Mouse (Mus musculus) hindbrain, embryonic 16.5 days (tissue): ENCODE results near the gene Anapc1. TPM values are rescaled to one million over a fixed set of nuclear protein-coding genes. Genes with fewer than 3 reads are reported as not detected.

Experiments
- ATAC-seq: fragments of 200-750 bp; cut with Nextera tagmentation; 2 replicates; pipeline ENCODE4 v1.8.0; 2017; ENCODE audit warnings: moderate TSS enrichment, moderate library complexity
- H3K27ac ChIP-seq: fragments of 300-500 bp; sonication (generic); 2 replicates; pipeline ENCODE4 v1.5.1; 2014; ENCODE audit warnings: low read depth, mild to moderate bottlenecking, control low read depth, low read length, moderate library complexity
- H3K27me3 ChIP-seq: fragments of 300-500 bp; sonication (generic); replicated peaks from 2 replicates; pipeline ENCODE4 v1.6.1; 2014; ENCODE audit warnings: low read length; ENCODE audit not compliant: control insufficient read depth, insufficient read depth
- H3K36me3 ChIP-seq: fragments of 300-500 bp; sonication (generic); 2 replicates; pipeline ENCODE4 v1.6.1; 2014; ENCODE audit warnings: mild to moderate bottlenecking, low read length, moderate library complexity, mixed read lengths; ENCODE audit not compliant: control insufficient read depth, insufficient read depth
- H3K4me1 ChIP-seq: fragments of 300-500 bp; sonication (generic); 2 replicates; pipeline ENCODE4 v1.6.1; 2014; ENCODE audit warnings: low read depth, low read length; ENCODE audit not compliant: control insufficient read depth, insufficient read depth
- H3K4me2 ChIP-seq: fragments of 300-500 bp; sonication (generic); 2 replicates; pipeline ENCODE4 v1.6.1; 2014; ENCODE audit warnings: mild to moderate bottlenecking, low read length, control low read depth, moderate library complexity
- H3K4me3 ChIP-seq: fragments of 300-500 bp; sonication (generic); 2 replicates; pipeline ENCODE4 v1.5.1; 2014; ENCODE audit warnings: mild to moderate bottlenecking, low read length, control low read depth, moderate library complexity
- H3K9ac ChIP-seq: fragments of 300-500 bp; sonication (generic); 2 replicates; pipeline ENCODE4 v1.6.1; 2014; ENCODE audit warnings: low read depth, mild to moderate bottlenecking, control low read depth, low read length, moderate library complexity
- H3K9me3 ChIP-seq: fragments of 300-500 bp; sonication (generic); 2 replicates; pipeline ENCODE4 v1.6.1; 2014; ENCODE audit warnings: mild to moderate bottlenecking, low read length, moderate library complexity; ENCODE audit not compliant: control insufficient read depth
- WGBS: fragments of 180-500 bp; shearing (Covaris S2); extraction: QIAGEN DNeasy Blood & Tissue Kit; methylation state at CpG from one replicate; pipeline ENCODE4 v1.1.7; 2014; 5-methylcytosine and 5-hydroxymethylcytosine counted together
- polyA plus RNA-seq: library from polyadenylated mRNA; unstranded; fragments of >200 nt; fragmentation: Nextera tagmentation; extraction: Ambion mirVana; gene quantifications from 2 replicates; pipeline ENCODE4 v1.2.1, GENCODE M21; 2015

Anapc1 gene
- polyA plus RNA-seq, 1 experiment from 2014 or later: 36.6 TPM

DNA sequence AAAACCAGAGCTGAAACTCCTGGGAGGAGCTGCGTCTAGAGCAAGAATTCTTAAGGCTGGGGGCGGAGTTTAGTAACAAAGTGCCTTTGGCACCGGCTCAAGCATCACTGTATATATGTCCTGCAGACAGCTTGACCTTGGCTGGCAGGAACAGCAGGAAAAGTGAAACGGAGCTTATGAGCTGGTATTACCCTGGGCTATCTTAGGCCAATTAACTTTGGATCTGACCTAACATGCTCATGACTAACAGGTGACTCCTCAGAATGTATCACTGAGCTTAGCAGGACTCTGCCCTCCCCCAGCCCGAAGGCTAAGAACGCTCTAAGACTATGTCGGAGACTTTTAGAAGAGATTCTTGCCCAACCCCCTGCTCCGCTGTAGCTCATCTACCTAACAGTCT, 121.3 kb downstream of the Anapc1 start:
- no peaks in the 10 kb centered on the region for H3K36me3 ChIP-seq
- no peaks in the 10 kb centered on the region for H3K9me3 ChIP-seq
- H3K4me3 ChIP-seq: no peak overlapping the region
- H3K4me2 ChIP-seq: no peak overlapping the region
- no peaks in the 10 kb centered on the region for H3K27me3 ChIP-seq
- no peak overlapping the region for H3K27ac ChIP-seq
- no peak for ATAC-seq
- no peak overlapping the region for H3K9ac ChIP-seq
- WGBS: 66% methylated on average over 8 of the region's 8 CpGs
- H3K4me1 ChIP-seq: no peaks in the 10 kb centered on the region

DNA sequence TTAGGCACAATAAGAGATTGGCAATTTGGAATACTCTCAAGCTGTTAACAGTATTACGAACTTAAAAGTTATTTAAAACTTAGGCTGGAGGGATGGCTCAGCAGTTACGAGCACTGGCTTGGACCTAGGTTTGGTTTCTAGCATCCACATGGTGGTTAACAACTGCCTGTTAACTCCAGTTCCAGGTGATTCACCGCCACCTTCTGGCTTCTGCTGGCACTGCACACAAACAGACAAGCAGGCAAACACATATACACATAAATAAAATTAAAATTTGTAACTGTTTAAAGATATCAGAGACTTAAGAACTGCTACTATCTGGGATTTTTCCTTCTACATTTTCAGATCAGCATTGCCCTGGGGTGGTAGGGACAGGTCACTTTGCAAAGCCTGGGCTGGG, 123.0 kb downstream of the Anapc1 start:
- Histone ChIP-seq H3K4me3 (no peak overlapping the region), H3K36me3 (no peaks in the 10 kb centered on the region), H3K27ac (no peak overlapping the region), H3K27me3 (no peaks in the 10 kb centered on the region), H3K4me2 (no peak overlapping the region), H3K4me1 (no peaks in the 10 kb centered on the region), H3K9ac (no peak overlapping the region), H3K9me3 (no peaks in the 10 kb centered on the region)
- WGBS: 90% methylated on average over 3 of the region's 3 CpGs
- ATAC-seq: no peak

Other genes with a start within 250 kb of the Anapc1 start
- gene Spdye4c, start 96.2 kb downstream of the Anapc1 start, polyA plus RNA-seq: not detected in 2 replicates
- gene Mertk, start 11.6 kb upstream of the Anapc1 start, polyA plus RNA-seq: 2.8 and 3.4 TPM in 2 replicates
- 35.1 and 35.9 TPM in 2 replicates for gene Tmem87b, start 130.7 kb upstream of the Anapc1 start, polyA plus RNA-seq
- gene Fbln7, start 175.6 kb upstream of the Anapc1 start, polyA plus RNA-seq: 3.7 and 4.3 TPM in 2 replicates